Mouse (Mus musculus): ENCODE data around the gene Olfr948. TPM values are rescaled to one million over a fixed set of nuclear protein-coding genes. Genes with fewer than 3 reads are reported as not detected.

The Olfr948 gene
- not detected in 2 replicates for total RNA-seq (2017)

- no peak for ATAC-seq (replicated peaks; ENCODE audit: low read depth, poor library complexity, severe bottlenecking)
These were observed at the start of gene Olfr948 for GRCm38 (mm10) chr9:39325945-39326344. Gene Olfr948, minus strand, starts transcription at chr9:39326045.

- no peak for ATAC-seq (replicated peaks; ENCODE audit: low read depth, poor library complexity, severe bottlenecking)
These were observed 38.7 kb downstream of the Olfr948 start for GRCm38 (mm10) chr9:39287136-39287535.

GRCm38 (mm10) chr9:39276718-39277117 lies 49.1 kb downstream of the Olfr948 start, which contains the start of gene Olfr945:
Gene Olfr945, minus strand, starts transcription at chr9:39276818.
- no peak for ATAC-seq (replicated peaks; ENCODE audit: low read depth, poor library complexity, severe bottlenecking)

Other genes with a start within 250 kb of the Olfr948 start
- gene Olfr938, start 247.2 kb downstream of the Olfr948 start, total RNA-seq (2017): not detected in 2 replicates
- gene Olfr27, start 197.9 kb downstream of the Olfr948 start, total RNA-seq (2017): not detected in 2 replicates
- gene Olfr943, start 159.7 kb downstream of the Olfr948 start, total RNA-seq (2017): not detected in 2 replicates
- gene Olfr944, start 124.1 kb downstream of the Olfr948 start, total RNA-seq (2017): not detected in 2 replicates
- not detected in 2 replicates for gene Olfr1537, start 76.1 kb downstream of the Olfr948 start, total RNA-seq (2017)
- gene Olfr945, start 49.2 kb downstream of the Olfr948 start, total RNA-seq (2017): not detected in 2 replicates
- gene Olfr951, start 61.4 kb upstream of the Olfr948 start, total RNA-seq (2017): 0.87 TPM in 1 of 2 replicates, not detected in the other
- not detected in 2 replicates for gene Olfr952, start 101.1 kb upstream of the Olfr948 start, total RNA-seq (2017)
- gene Olfr954, start 130.7 kb upstream of the Olfr948 start, total RNA-seq (2017): not detected in 2 replicates
- gene Olfr955, start 145.9 kb upstream of the Olfr948 start, total RNA-seq (2017): not detected in 2 replicates
- gene Olfr44, start 167.9 kb upstream of the Olfr948 start, total RNA-seq (2017): not detected in 2 replicates
- gene Olfr957, start 189.8 kb upstream of the Olfr948 start, total RNA-seq (2017): not detected in 2 replicates
- gene Olfr958, start 228.0 kb upstream of the Olfr948 start, total RNA-seq (2017): not detected in 2 replicates
- not detected in 2 replicates for gene Olfr959, start 249.5 kb upstream of the Olfr948 start, total RNA-seq (2017)

Measured in common myeloid progenitor, adult 5-6 weeks (primary cell).